Mouse (Mus musculus) ovary, adult 18-20 months (tissue): ENCODE data around the gene Fgd6.
A peak's percentile ranks its signal among the peaks of the same experiment; 100 is the strongest.

Experiments
- DNase-seq: peaks from one replicate; pipeline ENCODE4 v3.0.0; 2022; ENCODE audit warnings: low spot score, mixed read lengths

Gene Fgd6

DNA sequence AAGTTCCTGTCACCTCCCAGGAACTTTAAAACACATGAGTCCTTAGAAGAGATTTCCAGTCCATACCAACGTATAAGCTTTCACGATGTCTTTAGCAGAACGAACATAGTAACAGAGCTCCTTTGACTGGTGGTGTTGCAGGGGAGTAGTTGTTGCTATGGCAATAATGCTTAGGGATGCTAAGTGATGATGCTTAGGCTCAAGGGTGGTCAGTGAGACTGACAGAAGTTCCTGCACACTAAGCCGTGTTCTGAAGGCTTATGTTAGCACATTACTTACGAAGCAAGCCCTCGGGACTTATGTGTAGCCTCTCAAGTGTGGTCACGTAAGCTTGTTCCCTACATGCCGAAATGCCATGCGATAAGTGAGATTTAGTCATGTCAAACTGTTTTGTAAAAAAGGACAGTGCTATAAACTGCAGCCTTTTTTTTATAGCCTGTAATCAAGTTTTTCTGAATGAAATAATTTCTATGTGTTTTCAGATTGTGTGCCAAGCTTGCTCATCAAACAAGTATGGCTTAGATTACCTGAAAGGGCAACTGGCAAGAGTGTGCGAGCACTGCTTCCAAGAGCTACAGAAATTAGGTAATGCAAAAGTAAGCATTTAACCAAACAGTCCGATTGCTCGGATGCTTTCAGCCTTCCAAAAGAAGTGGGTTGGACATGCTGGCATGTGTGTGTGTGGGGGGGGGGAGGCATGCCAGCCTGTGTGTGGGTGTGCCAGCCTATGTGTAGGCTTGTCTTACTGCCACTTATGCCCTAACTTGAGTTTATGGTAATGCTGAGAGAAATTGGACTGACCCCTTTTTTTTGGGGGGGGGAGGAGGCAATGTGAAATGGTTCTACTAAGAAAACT lies 99.0 kb downstream of the Fgd6 start:
- no peak for DNase-seq

DNA sequence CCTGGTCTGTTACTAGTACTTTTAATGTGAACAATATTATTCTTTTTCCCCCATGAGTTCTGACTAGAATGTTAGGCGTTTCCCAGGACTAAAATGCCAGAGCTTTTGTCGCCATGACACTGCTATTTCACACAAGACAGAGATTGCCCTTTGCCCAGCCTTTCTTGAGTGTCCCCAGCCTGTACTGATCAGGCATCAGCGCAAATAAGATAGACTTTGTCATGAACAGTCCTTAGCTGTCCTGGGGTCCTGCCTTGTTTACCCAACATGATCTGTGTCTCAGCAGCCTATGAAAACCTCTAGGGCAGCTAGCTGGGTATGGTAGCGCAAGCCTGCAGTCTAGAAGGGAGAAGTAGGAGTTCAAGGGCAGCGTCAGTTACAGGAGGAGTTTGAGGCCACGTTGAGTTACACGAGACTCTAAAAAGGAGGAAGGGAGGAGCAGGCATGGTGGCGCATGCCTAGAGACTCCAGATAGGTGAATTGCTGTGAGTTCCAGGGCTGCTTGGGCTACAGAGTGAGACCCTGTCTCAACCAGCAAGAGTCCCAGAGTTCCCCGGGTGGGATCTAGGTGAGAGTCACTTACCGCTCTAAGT lies 103.2 kb downstream of the Fgd6 start:
- DNase-seq, result no peak

DNA sequence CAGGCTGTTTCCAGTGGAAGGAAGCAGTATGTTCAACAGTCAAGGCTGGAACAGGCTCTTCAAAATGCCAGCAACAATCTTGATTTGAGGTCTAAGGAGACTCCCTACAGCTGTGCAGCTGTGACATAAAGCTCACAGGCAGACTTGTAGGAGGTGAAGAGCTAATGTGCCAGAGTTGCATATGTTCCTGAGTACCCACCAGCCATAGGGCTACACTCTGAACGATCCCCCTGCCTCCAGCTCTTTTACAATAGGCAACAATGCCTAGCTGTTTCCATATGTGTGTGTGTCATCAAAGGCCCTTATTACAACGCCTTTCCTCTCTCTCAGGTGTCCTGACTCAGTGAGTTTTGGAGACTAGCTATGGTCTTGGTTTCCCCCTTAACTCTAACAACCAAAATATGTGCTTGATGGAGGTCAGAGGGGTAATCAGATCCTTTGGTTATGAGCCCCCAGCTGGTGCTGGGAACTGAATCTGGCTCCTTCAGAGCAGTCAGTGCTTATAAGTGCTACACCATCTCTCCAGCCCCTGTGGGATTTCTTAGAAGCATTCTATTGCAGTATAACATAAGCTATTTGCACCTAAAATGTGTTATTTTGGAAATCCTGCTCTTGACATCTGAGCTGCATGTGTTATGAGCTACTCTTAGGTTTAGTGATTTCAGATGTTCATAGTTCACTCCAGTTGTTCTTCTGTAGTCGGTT lies 104.6 kb downstream of the Fgd6 start:
- no peak for DNase-seq

DNA sequence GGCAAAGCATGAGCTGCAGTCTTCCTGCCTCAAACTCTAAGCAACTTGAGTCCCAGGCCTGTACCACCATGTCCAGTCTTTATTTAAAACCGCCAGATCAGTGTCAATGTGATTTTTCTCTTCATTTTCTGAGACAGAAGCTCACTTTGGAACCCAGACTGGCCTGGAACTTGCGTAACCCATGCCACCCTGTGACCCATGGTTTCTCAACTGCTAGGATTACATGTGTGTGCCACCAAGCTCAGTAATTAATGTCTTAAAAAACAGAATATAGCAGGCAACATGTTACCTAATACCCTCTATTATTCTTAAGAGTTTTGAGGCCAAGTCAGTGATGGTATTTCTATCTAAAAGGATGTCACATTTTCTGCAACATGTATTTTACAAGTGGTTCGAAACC lies 106.6 kb downstream of the Fgd6 start:
- DNase-seq, result no peak

DNA sequence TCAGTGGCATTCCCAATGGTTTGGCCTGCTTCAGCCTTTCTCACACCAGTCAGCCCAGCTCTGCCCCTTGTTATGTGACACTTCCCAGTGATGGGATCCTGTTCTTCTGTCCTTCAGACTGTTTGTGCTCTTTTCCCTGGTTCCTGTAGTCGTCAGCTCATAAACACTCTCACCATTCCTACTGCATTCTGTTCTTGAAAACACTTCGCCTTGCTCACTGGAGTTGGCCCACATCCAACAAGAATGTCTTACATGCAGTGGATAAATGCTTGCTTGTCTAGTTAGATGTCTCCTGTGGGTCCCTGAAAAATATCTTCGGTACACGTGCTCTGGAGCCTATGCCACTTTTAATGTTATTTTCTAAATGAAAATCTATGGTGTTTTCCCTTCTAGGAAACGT lies 108.8 kb downstream of the Fgd6 start:
- no peak for DNase-seq

DNA sequence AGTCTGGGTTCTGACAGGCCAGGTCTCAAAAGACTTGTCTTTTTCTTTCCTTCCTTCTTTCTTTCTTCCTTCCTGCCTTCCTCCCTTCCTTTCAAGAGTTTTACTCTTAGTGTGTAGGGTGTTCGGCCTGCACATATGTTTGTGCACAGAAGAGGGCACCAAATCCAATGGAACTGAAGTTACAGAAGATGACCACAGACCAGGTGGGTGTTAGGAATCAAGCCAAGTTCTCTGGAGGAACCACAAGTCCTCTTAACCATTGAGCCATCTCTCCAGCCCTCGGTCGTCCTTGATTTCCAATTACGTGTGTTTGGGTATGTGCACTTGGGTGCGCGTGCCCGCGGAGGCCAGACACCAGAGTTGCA lies 111.6 kb downstream of the Fgd6 start:
- DNase-seq, result no peak

DNA sequence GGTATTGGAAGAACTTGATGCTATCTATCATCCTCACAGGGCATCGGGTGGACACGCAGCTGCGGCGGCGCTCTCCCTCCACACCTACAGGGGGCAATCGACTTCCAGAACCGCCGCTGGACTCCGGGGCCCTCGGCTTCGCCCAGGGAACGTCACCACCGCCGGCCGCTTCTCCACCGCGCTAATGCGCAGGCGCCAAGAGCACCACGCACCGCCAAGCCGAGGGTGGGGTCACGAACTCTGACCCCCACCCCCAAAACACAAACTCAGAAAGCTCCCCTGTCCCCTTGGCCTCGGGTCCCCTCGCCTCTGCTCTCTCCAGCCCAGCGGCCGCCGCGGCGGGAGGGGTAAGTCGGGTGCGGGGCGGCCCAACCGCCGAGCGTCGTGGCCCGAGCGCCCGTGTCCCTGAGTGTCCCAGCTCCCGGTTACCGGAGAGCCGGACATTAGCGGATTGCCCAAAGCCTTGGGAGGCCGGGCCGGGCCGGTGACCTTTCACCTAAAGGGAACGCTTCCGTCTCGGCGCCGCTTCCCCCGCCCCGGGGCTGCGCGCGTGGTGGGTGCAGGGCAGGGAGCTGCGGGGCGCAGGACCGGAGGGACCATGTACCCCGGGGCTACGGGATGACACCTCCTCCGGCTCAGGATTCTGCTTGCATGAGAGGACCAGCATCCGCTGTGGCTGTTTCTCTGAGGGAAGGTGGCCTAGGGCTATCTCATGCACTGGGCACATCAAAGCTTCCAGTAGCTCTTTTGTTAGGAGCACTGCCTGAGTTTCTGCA lies 112.1 kb downstream of the Fgd6 start, which contains the start of gene Nr2c1:
Nr2c1 (plus strand) TSS at position 268 of the 776 bp plus-strand sequence.
- DNase-seq, result peak; percentile 84

DNA sequence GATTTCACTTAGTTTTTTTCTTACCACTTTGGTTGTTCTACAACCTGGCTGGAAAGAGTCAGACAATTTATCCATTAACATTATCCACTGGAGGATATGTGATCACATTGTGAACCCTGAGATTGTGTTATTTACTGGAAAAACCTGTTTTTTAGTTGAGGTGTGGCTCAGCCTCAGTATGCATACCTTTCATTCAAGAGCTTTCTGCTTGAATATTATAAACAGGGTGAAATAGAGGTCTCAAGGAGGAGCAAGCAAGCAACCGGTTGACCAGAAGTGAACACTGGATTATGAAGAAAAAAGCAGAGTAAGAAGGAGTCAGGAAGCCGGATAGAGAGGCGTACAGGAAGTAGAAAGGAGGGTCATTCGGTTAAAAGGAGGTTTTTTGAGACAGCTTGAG lies 115.7 kb downstream of the Fgd6 start:
- DNase-seq, result no peak

DNA sequence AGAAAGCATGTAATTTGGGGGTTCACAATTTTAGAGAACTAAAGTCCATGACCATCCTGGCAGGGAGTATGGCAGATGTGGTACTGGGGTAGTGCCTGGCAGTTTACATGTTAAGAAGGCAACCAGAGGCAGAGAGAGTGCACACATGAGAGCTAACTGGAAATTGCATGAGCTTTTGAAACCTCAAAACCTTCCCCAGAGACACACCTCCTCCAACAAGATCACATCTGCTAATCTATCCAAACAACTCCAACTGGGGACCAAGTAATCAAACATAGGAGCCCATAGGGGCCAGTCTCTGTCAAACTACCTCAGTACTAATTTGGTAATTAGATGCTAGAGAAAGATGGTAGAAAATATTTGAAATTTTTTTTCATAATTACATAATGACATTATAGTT lies 118.0 kb downstream of the Fgd6 start:
- no peak for DNase-seq

DNA sequence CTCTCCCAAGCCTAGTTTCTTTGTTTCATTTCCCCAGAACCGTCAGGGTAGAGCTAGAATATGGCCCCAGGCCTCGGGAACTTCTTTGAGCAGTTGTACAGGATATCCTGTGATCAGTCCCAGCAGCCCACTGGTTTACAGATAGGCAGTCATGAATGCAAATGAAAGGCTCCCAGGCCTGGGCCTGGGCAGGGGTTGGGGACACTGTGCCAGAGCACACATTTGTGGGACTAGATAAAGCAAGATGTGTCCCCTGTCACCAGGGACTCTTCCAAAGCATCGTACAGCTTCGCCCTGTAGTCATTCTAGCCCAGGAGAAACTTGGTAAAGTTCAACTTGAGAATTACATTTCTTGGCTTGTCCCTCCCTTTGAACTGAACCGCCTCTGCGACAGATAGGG lies 123.2 kb downstream of the Fgd6 start:
- DNase-seq, result no peak

DNA sequence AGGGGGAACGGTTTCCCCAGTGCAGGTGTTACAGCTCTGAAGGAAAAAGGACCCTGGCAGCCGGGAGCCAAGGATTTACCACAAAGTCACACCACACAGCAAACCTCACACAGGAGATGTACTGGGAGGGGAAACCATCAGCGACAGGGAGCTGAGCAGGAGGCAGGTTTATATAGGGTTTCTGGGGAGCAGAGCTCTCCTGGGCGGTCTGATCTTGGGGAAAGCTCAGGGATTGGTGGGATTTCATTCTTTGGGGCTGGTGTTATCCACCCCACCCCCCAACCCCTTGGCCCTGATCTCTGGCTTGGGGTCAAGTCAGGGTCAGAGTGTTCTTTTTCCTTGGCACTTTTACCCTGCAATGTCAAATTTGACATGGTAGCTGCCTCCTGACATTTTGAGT lies 123.6 kb downstream of the Fgd6 start:
- DNase-seq, result no peak

DNA sequence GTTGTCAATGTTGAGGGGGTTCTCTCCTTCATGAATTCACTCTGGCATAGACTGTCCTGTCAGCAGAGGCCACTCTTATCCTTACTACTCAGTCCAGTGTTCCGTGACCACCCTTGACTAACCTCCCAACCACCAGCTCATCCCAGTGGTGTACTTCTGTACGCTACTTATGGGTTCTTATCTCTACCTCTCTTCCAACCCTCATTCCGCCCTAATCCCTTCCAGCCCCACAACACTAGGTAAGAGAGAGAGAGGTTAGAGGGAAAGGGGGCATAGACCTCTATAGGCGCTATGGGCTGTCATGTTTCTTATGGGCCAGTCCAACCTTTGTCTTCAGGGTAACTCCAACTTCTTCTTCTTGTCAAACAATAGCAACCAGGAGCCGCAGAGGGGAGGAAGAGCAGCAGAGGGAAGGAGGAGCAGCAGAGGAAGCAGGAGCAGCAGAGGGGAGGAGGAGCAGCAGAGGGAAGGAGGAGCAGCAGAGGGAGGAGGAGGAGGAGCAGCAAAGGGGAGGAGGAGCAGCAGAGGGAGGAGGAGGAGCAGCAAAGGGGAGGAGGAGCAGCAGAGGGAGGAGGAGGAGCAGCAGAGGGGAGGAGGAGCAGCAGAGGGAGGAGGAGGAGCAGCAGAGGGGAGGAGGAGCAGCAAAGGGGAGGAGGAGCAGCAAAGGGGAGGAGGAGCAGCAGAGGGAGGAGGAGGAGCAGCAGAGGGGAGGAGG lies 125.4 kb downstream of the Fgd6 start:
- DNase-seq, result no peak

DNA sequence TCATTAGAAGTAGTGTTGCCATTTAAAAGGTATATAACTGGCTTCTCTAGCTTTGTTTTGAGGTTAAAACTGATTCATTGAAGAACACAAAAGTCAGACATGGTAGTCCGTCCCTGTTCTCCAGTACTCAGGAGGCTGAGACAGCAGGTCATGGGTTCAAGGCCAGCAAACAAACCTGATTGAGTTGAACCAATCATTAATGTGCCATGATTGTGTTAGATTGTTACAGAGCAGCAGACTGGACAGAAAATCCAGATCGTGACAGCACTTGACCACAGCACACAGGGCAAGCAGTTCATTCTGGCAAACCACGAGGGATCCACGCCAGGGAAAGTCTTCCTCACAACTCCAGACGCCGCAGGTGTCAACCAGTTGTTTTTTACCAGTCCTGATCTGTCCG lies 126.2 kb downstream of the Fgd6 start:
- DNase-seq, result no peak

DNA sequence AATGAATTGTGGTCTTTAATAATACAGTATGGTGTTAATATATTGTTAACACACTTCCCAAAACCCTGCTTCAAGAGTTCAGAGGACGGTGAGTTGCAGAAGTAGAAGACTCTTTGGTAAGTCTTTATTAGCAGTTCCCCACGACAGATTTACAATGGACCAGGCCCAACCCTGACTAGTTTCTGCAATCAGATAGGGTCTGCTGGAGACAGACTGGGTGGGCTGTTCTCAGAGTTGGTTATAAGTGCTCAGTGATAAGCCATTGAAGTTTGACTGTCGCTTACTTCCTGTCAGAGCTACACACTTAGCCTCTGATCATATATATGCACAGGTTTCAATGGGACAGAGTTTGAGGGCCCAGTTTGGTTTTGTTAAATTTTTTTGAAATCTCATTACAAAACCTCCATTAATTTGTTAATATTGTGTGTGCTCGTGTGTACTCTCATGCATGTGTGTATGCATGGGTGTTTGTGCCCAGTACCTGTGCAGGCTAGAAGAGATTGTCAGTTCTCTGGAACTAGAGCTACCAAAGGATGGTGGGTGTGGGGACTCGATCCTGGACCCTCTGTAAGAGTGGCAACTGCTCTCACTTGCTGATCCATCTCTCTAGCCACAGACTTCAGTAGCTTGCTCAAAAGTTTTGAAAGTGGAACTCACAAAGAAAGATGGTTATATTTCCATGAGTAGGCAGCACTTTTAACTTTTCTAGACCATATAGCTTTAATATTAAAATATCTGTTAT lies 128.5 kb downstream of the Fgd6 start:
- DNase-seq, result no peak

DNA sequence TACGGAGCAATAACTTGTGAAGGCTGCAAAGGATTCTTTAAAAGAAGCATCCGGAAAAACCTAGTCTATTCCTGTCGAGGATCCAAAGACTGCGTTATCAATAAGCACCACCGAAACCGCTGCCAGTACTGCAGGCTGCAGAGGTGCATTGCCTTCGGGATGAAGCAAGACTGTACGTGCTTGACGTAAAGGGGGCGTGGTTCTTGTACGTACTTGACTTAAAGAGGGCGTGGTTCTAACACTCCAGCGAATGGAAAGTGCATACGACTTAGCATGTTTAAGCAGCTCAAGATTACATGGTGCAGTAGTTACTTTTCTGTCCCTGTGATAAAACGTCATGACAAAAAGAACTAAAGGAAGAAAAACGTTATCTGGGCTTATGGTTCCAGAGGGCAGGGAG lies 129.6 kb downstream of the Fgd6 start:
- no peak for DNase-seq

DNA sequence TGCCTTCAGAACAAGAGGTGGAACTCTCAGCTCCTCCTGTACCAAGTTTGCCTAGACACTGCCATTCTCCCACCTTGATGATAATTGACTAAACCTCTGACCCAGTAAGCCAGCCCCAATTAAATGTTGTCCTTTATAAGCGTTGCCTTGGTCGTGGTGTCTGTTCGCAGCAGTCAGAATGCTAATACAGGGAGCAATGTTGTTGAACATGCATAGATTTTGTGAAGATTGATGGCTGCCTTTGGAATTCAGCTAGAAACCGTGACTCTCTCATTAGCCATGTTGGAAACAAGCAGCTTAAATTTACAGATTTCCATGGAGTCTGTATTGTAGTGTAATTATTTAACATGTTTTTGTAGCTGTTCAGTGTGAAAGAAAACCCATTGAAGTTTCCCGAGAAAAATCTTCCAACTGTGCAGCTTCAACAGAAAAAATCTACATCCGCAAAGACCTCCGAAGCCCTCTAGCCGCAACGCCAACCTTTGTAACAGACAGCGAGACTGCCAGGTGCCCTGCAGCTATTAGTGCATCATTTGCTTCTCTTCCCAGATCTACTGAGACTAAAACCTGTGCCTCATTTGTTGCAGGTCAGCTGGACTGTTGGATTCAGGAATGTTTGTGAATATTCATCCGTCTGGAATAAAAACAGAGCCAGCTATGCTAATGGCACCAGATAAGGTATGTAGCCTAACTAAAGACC lies 131.4 kb downstream of the Fgd6 start:
- DNase-seq, result no peak

DNA sequence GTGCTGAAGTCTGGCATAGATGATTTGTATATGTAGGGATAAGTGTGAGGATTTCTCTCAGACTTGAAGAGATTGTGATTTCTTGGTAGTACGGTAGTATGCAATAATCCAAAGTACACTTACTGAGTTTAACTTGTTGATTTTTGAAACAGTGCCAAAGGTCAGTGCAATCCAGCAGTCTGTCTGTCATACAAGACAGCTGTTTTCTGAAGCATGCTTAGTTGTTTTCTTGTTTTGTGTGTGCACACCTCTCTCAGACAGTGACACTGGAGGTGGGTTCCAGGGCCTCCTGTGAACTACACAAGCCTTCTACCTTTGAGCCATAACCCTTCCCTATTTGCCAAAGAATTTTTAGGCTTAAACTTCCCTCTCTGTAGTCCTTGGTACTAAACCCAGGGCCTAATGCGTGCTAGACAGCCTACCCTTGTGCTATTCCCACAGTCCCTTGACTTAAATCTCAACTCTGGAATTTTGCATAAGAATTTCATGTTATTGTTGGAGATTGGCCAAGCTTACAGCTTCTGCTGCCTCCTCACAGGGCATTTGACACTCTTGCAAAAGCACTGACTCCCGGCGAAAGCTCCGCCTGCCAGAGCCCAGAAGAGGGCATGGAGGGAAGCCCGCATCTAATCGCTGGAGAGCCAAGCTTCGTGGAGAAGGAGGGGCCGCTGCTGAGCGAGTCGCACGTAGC lies 135.8 kb downstream of the Fgd6 start:
- no peak for DNase-seq

DNA sequence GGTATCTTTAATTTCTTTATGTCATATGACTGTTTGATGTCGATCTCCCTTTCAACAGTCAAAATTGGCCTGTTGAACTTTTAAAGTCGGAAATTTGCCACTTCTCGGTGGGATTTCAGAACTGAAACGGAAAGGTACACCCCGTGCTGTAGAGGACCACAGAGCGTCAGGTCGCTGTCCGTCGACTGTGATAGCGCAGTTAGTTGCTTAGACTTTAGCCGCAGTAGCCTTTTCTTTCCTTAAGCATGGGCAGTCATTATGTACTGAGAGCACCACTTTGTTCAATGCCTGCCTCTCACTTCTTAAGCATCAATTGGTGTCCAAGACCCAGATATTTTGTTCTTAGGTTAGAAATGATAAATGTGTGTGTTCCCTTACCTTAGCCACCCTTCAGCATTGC lies 136.3 kb downstream of the Fgd6 start:
- no peak for DNase-seq

DNA sequence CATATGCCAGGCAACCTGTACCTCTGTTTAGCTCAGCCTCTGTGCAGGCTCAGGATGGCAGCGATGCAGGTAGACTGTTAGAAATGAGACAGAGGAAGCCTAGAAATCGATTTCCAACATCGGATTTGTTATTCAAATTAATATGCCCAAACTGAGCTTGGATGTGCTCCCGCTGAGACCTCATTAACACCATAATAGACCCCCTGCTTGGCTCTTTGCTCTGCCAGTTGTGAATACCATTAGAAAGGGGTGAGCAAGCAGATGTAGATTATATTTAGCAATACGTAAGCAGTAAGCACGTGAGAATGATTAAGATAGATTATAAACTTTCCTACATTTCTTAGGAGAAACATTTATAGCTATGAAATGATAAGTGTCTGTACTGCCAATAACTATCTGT lies 136.9 kb downstream of the Fgd6 start:
- no peak for DNase-seq

DNA sequence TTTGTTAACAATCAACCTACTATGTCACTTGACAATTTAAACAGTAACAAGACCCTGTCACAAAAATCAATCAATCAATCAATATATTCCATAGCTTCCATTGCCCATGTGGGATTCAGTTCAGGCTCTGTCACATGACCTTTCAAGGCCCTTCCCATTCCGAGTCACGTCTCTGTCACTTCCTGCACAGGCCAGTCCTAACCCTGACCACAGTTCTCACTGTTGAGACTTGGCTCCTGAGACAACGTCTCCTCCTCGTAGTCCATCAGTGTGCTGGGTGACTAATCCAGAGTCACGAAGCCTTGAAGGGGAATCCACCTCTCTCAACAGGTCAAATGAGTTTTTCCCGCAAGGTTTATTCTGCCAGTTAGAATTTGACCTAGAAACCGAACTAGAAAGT lies 138.9 kb downstream of the Fgd6 start:
- no peak for DNase-seq
